Mouse (Mus musculus): ENCODE measurements around the gene Agmat. TPM values are rescaled to one million over a fixed set of nuclear protein-coding genes. Genes with fewer than 3 reads are reported as not detected.
A peak's percentile ranks its signal among the peaks of the same experiment; 100 is the strongest.

Agmat gene
- total RNA-seq, 2 experiments from 2014 or later, result 0.48 to 0.79 TPM

DNA sequence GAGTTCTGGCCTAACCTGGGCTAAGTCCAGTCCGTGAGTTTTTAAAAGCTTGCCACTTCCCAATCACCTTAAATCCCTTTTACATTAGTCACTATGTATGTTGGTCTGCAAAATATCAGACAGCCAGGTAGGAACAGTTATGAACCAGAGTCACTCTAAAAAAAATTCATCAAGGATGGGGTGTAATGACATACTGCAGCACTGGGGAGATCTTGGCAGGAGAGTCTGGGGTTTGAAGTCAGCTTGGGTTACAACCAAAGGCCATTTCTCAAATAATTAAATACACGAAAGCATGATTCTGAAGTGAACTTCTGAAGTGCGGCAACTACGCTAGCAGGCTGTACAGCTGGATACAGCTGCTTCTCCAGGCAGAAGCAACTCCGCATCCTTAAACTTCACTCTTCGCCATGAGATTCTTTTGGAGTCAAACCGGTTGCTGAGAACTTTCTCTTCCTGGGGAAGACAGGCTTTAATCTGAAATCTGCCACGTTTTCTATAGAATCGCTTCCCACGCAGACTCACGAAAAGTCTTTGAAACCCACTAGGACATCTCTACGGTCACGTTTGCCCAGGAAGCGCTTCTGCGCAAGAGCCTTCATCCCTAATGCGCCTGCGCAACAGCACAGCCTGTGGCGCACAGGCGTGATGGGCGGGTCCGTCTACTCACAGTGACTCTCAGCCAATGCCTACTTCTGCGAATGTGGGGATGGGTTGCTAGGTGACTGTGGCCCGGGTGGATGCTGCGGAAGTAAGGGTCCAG, 11.8 kb upstream of the Agmat start:
- intact Hi-C loops (cut with DNase I), result no loop called here

DNA sequence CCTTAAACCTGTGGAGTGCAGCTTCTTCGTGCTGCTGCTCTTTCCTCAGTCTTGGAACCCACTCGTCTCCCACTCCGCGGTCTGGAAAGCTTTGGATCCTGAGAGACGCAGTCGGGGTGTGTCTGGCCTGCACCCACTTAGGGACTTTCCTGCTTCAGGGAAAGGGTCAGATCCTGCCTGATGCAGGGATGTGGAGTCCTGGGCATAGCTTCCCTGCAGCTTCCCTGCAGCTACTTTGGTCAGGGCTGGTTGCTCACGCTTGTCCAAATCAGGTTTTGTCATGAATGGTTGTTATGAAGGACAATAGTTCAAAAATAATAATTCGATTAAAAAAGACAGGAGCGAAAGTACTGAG, 11.3 kb upstream of the Agmat start:
- intact Hi-C loops (cut with DNase I), result no loop called here
- no peak for DNase-seq

More for the DNA sequence above, 11.8 kb upstream of the Agmat start:
- DNase-seq, result peak; percentile 91

DNA sequence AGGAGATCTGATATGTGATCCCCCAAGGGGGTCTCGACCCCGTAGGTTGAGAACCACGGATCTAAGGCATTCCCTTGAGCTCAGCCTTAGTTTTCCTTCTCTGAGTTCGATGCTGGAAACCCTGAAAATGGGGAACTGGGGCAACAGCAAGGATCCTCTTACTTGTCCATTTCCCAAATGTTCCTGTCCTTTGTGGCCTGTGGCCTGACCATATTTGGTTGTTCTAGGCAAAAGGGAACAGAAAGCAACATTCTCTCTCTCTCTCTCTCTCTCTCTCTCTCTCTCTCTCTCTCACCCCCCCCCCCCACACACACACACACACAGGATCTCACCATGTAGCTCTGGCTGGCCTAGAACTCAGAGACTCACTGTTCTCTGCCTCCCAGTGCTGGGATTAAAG, 9.6 kb upstream of the Agmat start:
- intact Hi-C loops (cut with DNase I), result no loop called here
- DNase-seq, result no peak

DNA sequence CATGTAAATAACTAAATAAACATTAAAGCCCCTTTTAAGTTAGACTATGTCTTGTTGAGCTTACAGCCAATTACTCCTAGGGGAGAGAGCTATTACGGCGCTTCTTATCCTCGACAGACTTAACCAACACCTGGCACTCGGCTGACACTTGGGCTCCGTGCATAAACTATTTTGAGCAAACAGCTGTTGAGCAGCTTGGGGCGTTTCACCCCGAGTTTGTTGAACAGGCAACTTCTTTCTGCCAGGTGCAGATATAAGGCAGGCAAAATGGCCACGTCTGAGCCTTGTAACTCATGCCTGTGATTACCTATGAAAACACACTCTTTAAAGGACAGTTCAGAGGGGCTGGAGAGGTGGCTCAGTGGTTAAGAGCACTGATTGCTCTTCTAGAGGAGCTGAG, 8.5 kb upstream of the Agmat start:
- no peak for DNase-seq
- intact Hi-C loops (cut with DNase I), result no loop called here

DNA sequence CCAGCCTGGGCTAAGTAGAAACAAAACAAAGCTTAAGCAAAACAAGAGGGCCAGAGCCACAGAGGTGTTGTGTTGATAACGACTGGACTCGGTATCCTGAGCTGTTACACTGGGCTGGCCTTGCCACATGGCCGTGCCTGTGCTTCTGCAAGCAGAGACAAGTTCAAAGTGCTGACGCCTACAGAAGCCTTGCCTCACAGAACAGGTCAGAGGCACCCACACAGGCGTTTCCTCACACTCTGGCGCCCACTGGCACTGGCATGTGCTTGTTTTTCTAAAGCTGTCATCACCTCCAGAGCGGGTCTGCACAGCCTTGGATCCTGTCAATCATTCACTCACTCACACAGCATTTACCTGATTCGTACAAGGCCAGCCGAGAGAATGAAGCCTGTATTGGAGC, 4.6 kb upstream of the Agmat start:
- intact Hi-C loops (cut with DNase I), result no loop called here
- DNase-seq, result no peak

DNA sequence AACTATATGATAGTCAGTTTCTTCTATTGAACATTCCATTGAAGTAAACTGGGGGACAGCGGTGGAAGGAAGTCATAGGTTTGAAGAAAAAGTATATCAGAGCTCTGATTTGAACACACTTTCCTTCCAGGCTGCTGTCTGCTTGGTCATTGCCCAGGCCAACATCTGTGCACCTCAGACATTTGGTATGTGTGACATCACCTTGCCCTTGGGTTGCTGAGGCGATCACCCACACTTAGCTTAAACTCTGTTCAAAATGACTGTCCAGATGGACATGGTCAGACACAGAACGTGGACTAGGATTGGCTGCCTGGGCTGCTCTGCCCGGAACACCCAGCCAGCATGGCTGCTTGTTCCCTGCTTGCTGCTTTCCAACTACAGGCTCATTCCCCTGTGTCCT, 4.1 kb upstream of the Agmat start:
- intact Hi-C loops (cut with DNase I), result no loop called here
- no peak for DNase-seq

DNA sequence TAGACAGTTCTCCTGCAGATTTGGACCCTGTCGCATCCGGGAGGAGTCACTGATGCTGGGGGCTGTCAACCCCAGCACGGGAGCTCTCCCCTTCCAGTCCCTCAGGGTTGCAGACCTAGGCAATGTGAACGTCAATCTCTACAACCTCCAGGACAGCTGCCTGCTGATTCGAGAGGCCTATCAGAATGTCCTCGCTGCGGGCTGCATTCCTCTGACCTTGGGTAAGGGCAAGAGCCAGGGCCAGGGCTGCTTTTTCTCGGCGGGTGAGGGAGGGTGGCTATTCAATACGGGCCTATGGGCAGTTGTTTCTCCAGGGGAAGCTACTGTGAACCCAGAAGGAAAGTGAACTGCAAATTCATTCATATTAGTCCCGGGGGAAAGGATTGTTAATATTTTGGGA, 3.1 kb downstream of the Agmat start:
- intact Hi-C loops (cut with DNase I), result no loop called here

DNA sequence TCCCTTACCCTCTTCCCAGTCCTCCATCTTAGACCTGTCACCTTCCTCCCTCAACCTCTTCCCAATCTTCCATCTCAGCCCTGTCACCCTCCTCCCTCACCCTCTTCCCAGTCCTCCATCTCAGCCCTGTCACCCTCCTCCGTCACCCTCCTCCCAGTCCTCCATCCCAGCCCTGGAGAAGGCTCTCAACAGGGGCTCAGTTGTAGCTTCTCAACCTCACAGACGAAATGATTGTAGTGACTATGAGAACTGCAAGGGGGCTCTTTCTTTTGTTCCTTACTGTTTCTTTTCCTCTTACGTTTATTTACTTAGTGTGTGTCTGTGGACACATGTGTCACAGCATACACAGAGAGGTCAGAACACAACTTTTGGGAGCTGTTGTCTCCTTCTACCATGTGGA, 4.4 kb downstream of the Agmat start:
- no peak for DNase-seq
- intact Hi-C loops (cut with DNase I), result no loop called here

More for the DNA sequence above, 3.1 kb downstream of the Agmat start:
- peak; percentile 55 to 72 for DNase-seq

DNA sequence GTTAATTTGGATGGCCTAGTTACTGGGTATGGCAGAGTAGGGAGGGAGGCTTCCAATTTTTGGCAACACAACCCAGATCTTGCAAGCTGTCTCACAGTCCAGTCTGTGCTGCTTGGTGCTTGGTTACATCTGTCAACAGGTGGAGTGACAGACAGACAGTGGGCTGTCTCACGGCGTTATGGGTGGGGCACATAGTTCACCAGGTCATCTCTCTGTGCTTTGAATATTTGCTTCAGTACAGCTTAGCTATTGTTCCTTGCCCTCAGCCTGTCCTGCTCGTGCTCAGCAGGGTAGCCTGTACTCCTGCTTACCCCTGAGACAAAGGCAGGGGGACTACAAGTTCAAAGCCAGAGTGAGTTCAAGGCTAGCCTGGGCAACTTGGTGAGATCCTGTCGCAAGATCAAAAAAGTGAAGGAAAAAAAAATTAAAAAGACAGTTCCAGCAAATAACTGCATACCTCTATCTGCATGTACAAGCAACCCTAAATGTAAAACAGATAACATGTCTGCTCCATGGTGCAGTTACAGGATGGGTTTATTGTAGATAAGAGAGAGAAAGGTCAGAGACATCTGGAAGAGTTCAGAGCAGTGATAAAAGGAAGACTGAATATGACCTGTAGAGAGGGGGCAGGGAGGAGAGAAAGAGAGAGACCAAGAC, 5.1 kb downstream of the Agmat start:
- DNase-seq, result no peak
- intact Hi-C loops (cut with DNase I), result no loop called here

DNA sequence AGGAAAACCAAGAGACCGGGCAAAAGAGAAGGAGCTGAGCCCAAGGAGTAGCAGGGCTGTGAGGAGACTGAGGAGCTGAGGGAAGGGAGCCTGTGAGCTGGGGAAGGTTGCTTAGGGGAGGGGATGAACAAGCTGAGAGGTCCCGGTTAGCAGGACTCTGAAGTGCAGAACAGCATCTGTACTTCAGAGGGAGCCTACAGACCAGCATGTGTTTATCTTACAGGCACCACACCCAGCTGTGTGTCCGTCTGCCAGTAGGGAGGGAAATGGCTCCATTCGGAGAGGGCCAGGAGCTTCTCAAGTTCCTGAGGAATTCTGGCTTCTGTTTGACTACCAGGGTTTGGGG, 5.6 kb downstream of the Agmat start:
- DNase-seq, result peak; percentile 26 to 29

DNA sequence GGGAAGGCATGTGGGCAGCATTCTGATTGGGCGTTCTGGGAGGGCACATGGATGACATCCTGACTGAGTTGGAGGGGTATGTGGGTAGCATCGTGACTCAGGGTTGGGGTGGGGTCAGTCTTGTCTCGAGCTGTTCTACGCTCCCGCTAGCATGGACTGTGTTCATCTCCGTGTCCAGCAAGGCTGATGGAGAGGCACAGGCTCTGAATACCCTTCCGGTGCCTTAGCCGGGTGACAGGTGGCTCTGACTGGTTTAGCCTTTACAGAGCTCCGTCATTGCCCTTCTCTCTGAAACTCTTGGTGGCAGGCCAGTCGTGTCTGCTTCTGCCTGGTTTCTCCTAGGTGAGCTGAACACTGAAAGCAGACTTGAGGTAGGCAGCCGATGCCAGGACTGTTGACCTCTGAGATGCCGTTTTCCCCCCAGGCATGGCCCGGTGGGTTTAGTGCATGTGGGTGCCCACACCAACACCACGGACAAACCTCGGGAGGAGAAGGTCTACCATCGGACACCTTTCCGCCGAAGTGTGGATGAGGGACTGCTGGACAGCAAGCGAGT, 9.0 kb downstream of the Agmat start:
- no peak for DNase-seq
- intact Hi-C loops (cut with DNase I), result no loop called here

More for the DNA sequence above, 5.6 kb downstream of the Agmat start:
- intact Hi-C loops (cut with DNase I), result no loop called here

DNA sequence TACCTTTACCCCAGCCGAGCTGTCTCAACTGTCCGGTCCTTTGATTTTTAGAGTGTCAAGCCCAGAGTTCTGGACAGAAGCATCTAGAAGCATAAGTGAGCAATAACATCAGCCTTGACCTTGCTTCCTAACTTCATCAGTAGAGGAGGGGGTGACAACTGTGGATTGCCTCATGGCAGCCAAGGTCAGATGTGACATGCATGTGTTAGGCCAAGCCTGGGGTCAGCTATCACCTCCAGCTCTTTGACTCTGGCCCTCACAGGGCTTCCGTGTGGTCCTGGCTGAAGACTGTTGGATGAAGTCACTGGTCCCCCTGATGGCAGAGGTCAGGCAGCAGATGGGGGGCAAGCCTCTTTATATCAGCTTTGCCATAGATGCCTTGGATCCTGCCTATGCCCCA, 10.7 kb downstream of the Agmat start:
- DNase-seq, result no peak
- intact Hi-C loops (cut with DNase I), result no loop called here

DNA sequence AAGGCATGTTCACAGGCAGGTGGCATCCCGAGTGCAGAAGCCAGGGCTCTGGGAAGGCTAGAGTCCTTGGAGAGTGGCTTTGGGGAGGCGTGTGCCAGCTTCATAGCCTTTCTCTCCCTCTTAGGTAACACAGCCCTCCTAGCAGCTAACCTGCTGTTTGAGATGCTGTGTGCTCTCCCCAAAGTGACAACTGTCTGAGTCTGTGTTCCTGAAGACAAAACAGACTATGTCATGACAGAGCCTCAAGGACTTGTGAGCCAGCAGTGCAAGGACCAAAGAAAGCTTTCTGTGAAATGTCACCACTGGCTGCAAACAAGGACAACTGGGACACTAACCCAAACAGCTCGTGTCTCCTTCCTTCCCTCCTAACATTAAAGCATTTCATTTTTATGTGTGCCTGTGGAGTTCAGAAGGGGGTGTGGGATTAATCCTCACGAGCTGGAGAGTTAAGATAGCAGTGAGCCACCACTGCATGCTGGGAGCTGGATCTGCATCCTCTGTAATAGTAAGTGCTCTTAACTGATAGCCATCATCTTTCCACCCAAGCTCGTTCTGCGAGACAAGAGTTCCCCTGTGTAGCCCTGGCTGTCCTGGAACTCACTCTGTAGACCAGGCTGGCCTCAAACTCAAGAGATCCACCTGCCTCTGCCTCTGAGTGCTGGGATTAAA, 12.5 kb downstream of the Agmat start:
- intact Hi-C loops (cut with DNase I), result no loop called here

DNA sequence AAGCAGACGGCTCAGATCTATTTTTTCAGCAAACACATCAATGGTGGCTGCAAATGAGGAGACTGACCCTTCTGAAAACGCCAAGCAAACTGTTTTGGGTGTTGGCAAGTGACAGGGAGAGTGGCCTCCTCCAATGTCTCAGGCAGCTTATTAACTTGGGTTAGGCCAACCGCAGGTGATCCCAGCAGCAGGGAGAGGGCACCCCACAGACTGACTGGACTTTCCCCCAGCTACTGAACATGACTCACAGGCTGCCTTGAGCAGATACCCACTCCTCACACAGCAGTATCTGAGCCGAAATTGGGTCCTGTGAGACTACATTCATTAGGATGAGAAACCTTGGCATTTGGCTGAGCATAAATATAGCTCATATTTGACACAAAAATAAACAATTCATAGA, 14.5 kb downstream of the Agmat start:
- intact Hi-C loops (cut with DNase I), result no loop called here
- no peak for DNase-seq

More for the DNA sequence above, 12.5 kb downstream of the Agmat start:
- DNase-seq, result no peak

DNA sequence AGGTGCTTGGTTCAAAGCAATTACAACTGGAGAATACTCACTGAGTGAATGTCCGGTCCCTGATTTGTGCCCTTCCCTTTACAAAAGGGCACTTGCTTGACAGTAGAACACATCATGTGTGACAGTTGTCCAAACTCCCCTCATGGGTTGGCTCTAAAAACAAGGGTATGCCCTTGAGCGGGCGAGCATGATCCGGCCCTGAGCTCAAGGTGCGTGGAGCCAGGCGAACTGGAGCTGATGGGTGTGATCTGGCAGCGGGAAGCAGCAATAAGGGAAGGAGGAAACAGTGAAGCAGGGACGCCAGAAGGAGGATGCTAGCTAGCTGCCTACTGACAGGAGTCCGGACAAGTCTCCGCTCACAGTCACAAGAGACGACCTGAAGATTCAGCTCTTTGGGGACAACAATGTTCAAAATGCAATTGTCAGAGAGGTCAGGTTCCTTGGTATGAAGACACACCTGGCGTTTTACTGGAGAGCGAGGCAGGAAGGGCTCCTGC, 15.7 kb downstream of the Agmat start:
- intact Hi-C loops (cut with DNase I), result no loop called here
- no peak for DNase-seq

DNA sequence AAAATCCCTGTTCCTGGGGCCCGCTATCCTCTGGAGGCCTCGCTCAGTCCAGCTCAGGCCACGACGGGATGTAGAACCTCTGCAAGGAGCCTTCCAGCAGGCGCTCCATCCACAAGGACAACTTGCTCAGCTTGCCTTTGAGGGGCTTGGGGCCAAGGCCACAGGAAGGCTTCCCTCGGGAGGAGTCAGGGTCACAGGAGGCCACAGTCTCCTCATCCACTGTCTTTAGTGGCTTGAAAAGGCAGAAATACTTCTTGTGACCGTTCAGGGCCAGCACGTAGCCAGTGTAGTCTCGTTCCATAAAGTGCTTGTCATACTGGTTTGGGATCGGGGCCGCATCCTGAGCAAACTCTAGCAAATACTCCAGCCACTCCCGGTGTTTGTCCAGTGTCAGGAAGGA, 17.0 kb downstream of the Agmat start:
- intact Hi-C loops (cut with DNase I), result no loop called here

DNA sequence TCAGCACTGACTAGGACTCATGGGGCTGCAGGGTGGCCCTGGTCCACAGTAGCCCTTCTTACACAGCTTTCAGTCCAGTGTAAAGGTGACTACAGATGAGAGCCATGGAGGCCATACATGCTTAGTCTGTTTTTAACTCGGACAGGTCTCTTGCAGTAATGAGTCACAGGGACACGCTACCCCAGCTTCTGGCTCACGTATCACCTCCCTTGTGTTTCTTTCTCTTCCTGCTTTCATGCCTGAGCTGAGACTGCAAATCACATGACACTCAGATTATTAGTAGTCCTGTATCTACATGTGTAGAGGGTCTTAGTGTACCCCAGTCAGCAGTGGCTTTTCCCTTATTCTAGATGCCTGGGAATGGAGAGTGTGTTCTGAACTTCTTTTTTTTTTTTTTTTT, 18.5 kb downstream of the Agmat start:
- intact Hi-C loops (cut with DNase I), result no loop called here

More for the DNA sequence above, 17.0 kb downstream of the Agmat start:
- no peak for DNase-seq

DNA sequence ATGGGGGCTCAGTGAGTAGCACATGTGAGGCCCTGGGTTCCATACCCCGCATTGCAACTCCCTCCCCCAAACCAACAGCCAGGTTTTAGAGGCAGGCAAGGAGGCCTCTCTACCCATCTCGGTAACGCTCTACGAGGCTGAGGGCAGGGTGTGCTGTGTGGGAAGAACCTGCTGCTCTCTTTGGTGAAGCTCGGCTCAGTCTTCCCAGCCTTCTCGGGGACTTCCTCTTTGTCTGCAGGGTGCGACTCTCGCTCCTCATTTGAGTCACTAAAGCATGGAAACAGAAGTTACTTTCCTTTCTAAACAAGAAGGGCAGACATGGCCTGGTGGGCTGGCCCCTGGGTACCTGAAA, 19.8 kb downstream of the Agmat start:
- intact Hi-C loops (cut with DNase I), result loop anchor here (2.0 kb wide), 1 partner anchor 49 kb away; no protein-coding TSS in a partner anchor
- DNase-seq, result peak in 1 of 2 experiments; percentile 21

More for the DNA sequence above, 18.5 kb downstream of the Agmat start:
- no peak for DNase-seq

DNA sequence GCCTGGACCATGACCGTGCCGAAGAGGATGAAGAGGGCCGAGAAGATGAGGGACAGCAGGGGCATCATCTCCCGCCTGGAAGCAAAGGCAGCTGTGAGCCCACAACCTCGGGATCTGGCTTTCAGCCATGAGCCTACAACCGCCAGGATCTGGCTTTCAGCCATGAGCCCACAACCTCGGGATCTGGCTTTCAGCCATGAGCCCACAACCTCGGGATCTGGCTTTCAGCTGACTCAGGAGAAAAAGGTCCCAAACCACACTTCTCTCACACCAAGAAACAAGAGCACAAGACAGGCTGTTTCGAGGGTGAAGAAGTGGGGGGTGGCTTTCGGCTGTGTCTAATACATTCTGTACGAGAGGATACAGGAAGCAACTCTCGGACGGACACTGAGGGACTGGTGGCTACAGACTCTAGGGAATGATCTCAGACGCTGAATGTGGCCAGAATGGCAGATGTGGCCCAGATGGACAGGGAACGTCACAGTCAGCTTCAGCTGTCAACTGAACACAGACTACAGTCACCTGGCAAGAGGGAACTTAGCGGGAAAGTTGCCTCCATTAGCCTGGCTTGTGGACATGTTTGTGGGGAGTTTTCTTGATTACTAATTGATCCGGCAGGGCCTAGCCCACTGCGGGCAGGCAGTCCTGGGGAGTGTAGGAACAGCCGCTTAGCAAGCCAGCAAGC, 20.3 kb downstream of the Agmat start:
- peak; percentile 74 to 78 for DNase-seq
- intact Hi-C loops (cut with DNase I), result loop anchor here (2.0 kb wide), 1 partner anchor 50 kb away; no protein-coding TSS in a partner anchor

DNA sequence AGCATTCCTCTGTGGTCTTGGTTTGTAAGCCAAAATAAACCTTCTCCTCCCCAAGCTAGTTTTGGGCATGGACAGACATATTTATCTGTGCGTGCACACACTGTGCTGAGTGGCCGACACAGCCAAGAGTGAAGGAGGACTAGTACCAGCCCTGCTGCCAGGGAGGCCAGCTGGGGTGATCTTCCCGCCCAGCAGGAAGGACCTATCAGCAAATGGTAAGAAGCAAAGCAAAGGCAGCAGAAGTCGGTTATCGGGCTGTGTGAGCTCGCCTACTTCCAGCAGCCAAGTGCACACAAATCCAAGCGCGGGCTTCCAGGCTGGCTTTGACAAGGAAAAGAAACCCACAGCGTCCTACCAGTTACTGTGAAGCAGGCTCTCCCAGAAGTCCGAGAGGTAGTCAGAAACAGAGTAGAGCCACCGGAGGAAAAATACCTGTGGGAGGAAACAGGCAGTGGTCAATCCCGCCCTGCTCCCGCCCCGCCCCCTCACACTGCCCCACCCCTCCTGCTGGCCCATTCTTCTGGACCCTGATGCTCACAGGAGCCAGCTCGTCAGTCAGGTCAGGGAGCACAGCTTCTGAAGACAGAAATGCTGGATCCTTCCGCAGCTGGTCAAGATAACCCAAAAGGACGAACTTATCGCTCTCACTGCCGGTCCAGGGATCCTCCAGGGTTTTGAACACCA, 21.0 kb downstream of the Agmat start:
- peak; percentile 82 to 83 for DNase-seq
- intact Hi-C loops (cut with DNase I), result loop anchor here (2.0 kb wide), 1 partner anchor 51 kb away; no protein-coding TSS in a partner anchor

Data from heart, postnatal 10 days (tissue).